Mouse (Mus musculus) A20 (cell line): ENCODE results near the gene Ces2f.
"Not testable (repeated sequence)": the region's sequence is repeated elsewhere in the genome, so short reads cannot be mapped to it uniquely, and the experiment has no call there.

ENCODE experiments used
- DNase-seq: peaks from one replicate; pipeline ENCODE4 v3.0.0-alpha.2; 2011; ENCODE audit warnings: low read depth, low spot score

The Ces2f gene

DNA sequence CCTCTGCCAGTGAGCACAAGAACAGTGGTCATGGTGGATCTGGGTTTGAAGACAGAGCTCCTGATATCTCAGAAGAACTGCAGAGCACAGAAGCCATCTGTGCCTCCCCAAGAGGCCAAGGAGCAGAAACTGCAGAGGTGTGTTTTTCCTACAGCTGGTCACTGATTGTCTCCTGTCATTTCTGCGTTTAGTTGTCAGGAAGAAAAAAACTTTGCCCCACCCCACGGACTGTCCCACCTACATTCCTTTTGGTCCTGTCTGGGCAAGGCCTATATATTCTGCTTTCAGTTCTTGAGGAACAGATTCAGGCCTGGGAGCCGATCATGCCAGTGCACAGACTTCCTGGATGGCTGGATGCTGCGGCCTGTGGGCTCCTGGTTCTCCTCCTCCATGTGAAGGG is at the start of gene Ces2f:
Gene Ces2f, plus strand, starts transcription at position 301 of the 400 bp plus-strand sequence.
- DNase-seq, result no peak

DNA sequence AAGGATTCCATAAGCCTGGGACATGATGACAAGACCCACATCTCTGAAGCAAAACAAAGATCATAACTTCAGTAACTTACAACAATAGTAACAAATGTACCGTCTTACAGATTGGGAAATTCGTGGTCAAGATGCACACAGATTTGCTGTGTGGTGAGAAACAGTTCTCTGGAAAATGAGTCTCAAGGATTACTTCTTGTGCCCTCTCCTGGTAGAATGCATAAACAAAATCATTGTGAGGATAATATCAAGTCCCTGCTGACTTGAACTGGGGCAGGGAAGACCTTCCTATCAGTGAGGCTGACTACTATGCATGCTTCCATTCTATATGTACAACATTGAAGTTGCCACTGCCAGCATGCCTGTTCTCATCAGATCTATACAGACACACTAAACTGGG is 45.4 kb upstream of the Ces2f start:
- DNase-seq, result no peak

DNA sequence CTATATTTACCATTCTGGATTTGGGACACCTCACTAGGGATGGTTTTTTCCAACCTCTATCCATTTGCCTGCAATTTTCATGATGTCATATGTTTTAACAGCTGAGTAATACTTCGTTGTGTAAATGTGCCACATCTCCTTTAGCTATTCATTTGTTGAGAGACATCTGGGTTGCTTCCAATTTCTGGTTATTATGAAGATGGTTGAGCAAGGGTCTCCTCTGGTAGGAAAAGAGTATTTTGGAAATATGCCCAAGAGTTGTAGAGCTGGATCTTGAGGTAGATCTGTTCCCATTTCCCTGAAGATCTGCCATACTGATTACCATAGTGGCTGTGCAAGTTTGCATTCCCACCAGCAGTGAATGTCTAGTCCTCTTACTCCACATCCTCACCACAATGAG is 40.0 kb upstream of the Ces2f start:
- DNase-seq, result no peak

DNA sequence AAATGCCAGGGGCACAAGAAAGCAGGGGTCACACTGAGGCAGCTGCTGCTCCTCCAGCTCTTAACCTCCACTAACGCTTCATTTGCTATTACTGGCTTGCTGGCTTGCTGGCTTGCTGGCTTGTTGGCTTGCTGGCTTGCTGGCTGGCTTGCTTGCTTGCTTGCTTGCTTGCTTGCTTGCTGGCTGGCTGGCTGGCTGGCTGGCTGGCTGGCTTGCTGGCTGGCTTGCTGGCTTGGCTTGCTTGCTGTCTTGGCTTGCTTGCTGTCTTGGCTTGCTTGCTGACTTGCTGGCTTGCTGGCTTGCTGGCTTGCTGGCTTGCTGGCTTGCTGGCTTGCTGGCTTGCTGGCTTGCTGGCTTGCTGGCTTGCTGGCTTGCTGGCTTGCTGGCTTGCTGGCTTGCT is 38.1 kb upstream of the Ces2f start:
- DNase-seq, result not testable (repeated sequence)

DNA sequence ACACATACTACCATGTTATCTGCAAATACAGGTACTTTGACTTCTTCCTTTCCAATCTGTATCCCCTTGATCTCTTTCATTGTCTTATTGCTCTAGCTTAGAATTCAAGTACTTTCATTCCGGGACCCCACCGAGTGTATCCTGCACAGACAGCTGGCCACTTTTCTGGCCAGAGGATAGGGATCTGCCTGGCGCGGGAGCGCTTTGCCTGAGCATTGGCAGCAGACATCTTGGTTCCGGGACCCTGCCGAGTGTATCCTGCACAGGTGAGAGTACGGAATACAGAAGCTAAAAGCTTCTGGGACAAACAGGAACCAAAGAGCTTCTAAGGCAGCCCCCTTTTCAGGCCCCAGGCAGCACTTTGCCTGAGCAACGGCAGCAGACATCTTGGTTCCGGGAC is 37.5 kb upstream of the Ces2f start:
- not testable (repeated sequence) for DNase-seq

DNA sequence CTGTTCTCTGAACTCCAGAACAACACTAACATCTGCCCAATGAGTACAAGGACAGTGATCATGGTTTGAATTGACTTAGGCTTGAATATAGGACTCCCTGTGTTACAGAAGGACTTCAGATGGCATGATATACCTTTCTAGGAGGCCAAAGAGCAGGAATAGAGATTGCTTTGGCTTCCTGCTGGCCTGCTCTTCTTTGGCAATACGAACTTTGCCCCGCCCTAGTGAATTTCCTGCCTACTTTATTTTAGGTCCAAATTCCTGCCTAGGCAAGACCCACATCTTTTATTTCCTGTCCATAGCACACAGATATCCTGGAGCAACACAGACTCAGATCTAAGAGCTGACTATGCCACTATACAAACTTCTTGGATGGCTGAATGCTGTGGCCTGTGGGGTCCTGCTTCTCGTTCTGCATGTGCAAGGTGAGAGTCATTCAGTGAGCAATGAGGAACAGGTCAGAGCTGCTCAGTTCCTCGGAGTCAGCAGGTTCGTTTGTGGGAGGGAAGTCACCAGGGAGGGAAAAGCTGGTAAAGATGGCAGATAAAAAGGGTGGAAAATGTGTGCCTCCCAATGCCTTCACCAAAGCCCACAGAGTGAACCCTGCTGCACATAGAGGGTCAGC is 21.1 kb upstream of the Ces2f start, which contains the start of gene Ces2e:
Gene Ces2e, plus strand, starts transcription at position 289 of the 625 bp plus-strand sequence.
- no peak for DNase-seq

DNA sequence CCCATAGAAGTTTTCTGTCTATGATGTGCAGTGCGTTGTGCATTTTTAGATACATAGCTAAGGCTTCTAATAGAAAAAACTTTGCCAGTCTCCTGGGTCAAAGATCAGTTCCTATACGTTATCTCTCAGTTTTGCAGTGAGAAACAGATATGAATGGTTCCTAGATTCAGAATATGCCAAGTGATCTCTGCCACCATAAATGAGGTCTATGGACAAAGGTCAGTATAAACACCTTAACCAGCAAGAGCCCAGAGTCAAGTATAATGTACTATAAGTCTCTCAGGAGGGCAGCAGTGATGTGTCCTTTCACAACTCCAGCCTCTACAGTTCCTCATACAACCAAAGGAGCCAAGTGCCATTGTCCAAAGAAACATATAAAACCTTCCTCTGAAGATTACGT is 19.9 kb upstream of the Ces2f start:
- DNase-seq, result no peak

DNA sequence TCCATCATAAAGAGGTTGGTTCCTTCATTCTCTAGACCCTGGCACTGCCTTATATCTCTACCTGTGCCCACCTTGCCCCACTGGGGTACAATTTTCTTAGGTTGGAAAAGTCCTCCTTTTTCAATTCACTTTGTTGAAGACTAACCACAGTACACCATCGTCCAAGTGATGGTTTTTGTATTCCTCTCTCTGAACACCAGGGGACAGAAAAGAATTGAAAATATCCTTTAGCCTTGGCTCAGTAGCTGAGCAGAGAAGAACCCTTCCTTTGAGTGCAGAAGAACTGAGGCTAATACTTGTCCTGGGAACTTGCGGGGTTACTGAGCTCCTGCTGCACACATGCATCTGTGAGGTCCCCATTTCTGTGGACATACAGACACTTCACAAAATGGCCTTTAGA is 2.5 kb upstream of the Ces2f start:
- DNase-seq, result no peak

DNA sequence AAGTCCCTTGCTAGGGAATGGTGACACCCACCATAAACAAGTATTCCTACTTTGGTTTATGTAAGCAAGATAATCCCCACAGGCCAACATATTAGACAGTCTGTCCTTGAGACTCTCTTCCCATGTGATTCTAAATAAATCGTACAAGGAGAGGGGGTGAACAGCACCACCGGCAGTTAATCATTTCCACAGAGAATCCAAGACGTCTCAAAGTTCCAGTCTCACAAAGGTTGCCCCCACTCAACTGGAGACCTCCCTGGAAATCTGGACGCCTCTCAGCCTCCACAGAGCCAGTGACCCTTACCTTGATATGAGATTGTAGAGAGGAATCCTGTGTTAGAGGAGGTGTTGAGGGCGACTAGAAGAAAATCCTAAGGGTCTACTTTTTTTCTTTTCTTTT is 1.9 kb downstream of the Ces2f start:
- DNase-seq, result no peak

DNA sequence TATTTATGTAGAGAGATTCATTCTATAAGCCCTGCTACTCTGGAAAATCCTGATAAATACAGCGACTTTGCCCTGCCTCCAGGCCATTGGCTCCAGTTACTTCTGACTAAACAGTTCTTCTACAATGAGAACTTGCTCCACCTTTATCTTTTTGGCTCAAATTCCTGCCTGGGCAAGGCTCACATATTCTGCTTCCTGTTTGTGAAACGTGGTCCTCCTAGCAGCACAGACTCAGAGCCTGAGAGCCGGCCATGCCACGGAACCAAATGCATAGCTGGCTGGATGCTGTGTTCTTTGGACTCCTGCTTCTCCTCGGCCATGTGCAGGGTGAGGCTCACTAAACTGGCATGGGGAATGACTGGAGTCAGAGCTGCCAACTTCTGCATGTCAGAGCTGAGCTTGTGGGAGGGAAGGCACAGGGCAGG is 14.4 kb downstream of the Ces2f start, which contains the start of gene Ces2g:
Gene Ces2g, plus strand, starts transcription at position 182 of the 425 bp plus-strand sequence.
- DNase-seq, result no peak

DNA sequence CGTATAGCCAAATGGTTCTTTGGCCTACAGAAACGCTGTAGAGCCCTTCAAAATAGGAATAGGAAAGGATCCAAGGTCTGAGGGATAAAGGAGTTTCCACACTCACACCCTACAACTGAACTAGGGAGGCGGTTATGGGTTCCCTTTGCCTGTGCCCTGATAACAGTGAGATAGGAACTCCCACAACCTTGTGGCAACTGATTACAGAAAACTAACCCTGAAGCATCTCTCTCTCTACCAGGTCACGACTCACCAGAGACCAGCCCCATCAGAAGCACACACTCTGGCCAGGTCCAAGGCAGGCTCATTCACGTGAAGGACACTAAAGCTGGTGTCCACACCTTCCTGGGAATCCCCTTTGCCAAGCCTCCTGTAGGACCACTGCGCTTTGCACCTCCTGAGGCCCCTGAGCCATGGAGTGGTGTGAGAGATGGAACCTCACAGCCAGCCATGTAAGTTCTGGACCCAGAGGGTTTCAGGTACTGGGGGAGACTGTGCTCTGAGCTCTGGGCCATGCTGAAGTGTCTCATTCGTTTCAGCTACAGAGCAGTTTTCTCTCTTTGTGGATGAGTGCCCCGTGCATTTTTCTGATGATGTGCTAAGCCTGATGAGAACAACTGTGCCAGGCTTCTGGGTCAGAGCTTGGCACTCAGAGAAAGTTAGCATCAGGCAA is 15.2 kb downstream of the Ces2f start:
- DNase-seq, result no peak

DNA sequence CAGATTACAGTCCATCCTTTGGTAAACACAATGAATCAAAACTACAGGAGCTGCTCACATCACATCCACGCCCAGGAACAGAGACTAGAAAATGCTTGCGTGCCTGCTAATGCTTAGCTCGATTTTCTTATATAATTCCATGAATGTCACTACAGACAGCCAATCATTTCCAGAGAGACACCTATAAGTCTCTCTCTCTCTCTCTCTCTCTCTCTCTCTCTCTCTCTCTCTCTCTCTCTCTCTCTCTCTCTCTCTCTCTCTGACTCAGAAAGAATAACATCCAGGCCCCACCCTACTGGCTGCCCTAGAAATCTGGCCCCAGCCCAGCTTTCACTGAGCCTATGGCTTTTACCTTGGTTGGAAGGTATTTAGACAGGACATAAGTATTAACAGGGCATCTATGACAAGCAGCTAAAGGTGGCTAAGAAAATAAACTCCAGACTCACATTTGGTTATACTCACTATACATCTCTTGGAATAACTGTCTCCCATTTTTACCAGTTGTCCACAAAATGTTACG is 16.3 kb downstream of the Ces2f start:
- DNase-seq, result no peak

DNA sequence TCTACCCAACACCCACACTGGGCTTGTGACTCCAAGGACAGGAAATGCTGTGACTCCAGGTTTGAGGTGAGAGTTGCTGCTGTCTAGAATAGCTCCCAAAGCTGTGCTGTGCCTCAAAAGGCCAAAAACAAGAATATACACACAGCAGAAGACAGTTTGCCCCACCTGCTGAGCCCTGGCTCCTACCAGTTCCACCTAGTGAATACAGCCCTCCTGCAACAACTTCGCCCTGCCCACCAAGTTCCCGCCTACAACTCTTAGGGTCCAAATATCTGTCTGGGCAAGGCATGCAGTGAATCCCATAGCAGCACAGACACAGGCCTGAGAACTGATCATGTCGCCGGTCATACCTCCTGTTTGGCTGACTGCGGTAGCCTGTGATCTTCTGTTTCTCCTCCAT is 37.0 kb downstream of the Ces2f start:
- no peak for DNase-seq

DNA sequence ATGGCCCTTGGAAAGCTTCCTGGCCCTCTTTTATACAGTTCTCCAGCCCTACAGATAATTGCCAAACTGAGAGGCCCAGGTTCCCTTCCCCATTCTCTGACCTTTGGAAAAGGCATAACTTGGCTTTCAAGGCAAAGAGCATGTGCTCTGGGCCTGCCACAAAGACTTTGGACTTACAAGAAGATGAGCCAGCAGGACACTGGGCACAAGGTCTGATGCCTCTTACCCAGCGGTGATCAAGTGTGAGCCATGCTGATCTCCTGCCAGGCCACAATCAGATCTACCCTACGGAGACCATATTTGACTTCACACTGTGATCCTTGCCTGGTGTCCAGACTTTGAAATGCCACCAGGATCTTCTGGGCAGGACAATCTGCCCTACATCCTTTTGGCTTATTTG is 37.8 kb downstream of the Ces2f start:
- DNase-seq, result no peak

DNA sequence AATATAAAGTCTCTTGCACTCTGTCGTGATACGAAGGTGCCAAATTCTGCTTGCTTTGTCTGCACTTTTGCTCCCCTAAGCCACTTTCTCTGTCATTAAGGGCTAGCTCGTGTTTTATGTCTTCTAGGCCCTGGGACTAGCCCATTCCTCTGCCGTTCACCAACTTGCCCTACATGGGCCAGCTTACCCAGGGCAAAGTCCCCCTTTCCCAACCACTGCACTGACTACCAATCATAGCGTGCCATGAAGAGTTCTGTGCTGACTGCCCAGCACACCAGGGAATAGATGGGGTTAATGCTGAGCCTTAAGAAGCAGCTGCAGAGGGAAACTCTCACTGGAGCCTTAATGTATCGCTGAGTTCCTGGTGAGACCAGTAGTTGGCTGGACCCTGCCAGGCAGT is 51.0 kb downstream of the Ces2f start:
- DNase-seq, result no peak

DNA sequence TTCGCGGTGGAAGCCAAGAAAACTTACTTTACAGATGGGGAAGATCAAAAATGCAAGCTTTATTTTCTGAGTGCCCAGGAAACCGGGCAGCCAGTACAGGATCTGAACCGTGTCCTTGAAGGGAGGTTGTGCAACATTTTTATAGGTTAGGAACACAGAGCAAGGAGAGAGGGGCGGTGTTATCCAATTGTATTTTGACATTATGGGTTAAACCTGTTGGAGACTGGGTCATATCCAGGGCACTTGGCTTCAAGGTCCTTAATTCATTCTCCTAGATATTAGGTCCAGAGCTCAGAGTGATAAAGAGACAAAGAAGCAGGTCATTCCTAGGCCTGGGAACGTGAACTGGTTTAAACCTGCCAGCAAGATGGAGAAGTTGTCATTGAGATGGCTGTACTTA is 52.0 kb downstream of the Ces2f start:
- no peak for DNase-seq

DNA sequence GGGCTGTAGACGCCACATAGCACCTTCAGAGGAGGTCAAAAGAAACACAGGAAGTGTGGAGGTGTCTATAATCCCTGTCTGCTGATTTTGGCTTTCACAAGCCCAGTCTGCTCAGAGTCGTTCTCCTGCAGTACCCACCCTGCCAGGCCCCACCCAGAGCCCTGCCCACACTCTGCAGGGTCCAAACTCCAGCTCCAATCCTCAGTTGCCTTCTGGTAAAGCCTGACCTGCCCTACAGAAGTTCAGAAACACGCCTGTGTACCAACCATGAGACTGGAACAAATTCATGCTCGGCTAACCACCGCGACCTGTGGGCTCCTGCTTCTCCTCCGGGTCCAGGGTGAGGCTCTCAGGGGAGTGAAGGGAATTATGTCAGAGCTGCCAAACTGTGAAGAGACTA is 53.4 kb downstream of the Ces2f start, which contains the start of gene Ces2h:
Gene Ces2h, plus strand, starts transcription at position 268 of the 400 bp plus-strand sequence.
- no peak for DNase-seq
